Mouse (Mus musculus): ENCODE measurements around the gene Emilin3.

GRCm38 (mm10) chr2:160908607-160909006 lies 3.5 kb downstream of the Emilin3 start:
- TF ChIP-seq CTCF (IDR thresholded peaks at IDR 0.05) = no peak
- no peak for TF ChIP-seq POLR2A (IDR thresholded peaks at IDR 0.05; ENCODE audit: insufficient read depth, low read depth, low read length)

All from heart, adult 2 months (tissue).